Mouse (Mus musculus): ENCODE data around the gene Smarca4. TPM values are rescaled to one million over a fixed set of nuclear protein-coding genes. Genes with fewer than 3 reads are reported as not detected.

Gene Smarca4
- polyA plus RNA-seq, 1 experiment: 37.7 TPM

DNA sequence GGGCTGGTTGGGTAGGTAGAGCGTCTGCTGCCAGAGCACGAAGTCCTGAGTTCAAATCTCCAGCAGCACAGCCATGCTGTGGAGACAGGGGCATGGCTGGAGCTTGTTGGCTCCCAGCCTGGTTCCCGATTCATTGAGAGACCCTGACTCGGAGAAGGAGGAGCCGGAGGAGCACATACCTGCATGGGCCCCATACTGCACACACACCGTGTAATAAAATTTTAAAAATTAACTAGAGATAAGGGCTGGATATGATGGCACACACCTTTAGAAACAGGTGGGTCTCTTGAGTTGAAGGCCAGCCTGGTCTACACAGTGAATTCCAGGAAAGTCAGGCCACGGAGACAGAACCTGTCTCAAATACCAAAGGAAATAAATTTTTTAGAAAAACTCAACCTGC is 118.0 kb downstream of the Smarca4 start:
- Histone ChIP-seq H3K4me1 (ENCODE audit: control insufficient read depth, insufficient read depth, low read length) (peaks cover 7% of the 10 kb centered on the region), H3K4me3 (replicated peaks; ENCODE audit: extremely low read depth, low read depth, low read length) (no peak overlapping the region)
- no peak for TF ChIP-seq CTCF (IDR thresholded peaks at IDR 0.05; ENCODE audit: insufficient read depth, low read length)
- no peak for TF ChIP-seq POLR2A (IDR thresholded peaks at IDR 0.05; ENCODE audit: borderline replicate concordance, extremely low read depth, low read depth, low read length)
- DNase-seq: no peak
- WGBS: 95% methylated on average over 7 of the region's 7 CpGs

DNA sequence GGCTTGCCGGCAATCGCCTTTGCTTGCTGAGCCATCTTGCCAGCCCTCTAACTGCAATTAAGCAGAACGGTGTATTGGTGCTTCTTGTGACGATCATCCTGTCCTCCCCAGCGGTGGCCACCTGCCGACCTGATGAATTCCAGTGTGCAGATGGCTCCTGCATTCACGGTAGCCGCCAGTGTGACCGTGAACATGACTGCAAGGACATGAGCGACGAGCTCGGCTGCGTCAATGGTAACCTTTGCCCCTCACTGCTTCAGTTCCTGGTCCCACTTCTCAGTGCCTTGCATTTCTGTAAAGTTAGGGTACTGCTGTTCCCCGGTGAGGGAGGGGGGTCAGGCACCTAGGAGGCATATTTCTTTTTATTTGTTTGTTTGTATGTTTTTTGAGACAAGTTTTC is 119.2 kb downstream of the Smarca4 start:
- no peak for TF ChIP-seq CTCF (IDR thresholded peaks at IDR 0.05; ENCODE audit: insufficient read depth, low read length)
- no peak for TF ChIP-seq POLR2A (IDR thresholded peaks at IDR 0.05; ENCODE audit: borderline replicate concordance, extremely low read depth, low read depth, low read length)
- no peak overlapping the region for H3K4me3 ChIP-seq (replicated peaks; ENCODE audit: extremely low read depth, low read depth, low read length)
- WGBS: 92% methylated on average over 14 of the region's 14 CpGs
- peaks cover 7% of the 10 kb centered on the region for H3K4me1 ChIP-seq (ENCODE audit: control insufficient read depth, insufficient read depth, low read length)
- no peak for DNase-seq

DNA sequence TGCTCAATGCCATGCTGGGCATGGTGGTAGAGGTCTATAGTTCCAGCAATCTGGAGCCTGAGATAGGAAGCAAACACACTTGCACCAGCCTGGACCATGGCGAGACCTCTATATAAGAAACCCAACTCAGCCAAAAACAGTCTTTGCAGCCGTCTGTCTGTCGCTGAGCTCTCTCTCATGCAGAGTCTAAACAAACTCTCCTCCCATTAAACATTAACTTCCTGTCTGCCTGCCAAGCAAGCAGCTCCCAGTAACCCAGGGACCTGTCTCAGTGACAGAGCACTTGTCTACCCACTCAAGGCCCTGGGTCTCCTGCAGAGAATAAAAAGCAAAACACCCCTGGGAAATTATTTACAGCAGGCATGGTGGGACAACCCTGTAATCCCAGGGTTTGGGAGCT is 120.6 kb downstream of the Smarca4 start:
- 23% methylated on average over 3 of the region's 3 CpGs for WGBS
- no peak for DNase-seq
- Histone ChIP-seq H3K4me1 (ENCODE audit: control insufficient read depth, insufficient read depth, low read length) (peaks cover 7% of the 10 kb centered on the region), H3K4me3 (replicated peaks; ENCODE audit: extremely low read depth, low read depth, low read length) (no peak overlapping the region)
- TF ChIP-seq CTCF (IDR thresholded peaks at IDR 0.05; ENCODE audit: insufficient read depth, low read length) (no peak), POLR2A (IDR thresholded peaks at IDR 0.05; ENCODE audit: borderline replicate concordance, extremely low read depth, low read depth, low read length) (no peak)

DNA sequence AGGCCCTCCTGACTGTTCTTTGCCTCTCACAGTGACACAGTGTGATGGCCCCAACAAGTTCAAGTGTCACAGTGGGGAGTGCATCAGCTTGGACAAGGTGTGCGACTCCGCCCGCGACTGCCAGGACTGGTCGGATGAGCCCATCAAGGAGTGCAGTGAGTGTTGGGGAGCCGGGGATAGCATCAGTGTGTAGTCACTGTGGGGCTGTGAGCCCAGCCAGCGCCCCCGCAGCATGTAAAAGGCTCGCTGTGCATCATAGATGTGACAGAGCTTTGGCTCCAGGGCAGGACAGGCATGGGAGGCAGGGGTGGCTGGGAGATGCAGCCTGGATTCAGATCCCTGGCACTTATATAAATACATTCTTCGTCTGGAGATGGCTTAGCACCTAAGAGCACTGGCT is 121.2 kb downstream of the Smarca4 start:
- Histone ChIP-seq H3K4me3 (replicated peaks; ENCODE audit: extremely low read depth, low read depth, low read length) (no peak overlapping the region), H3K4me1 (ENCODE audit: control insufficient read depth, insufficient read depth, low read length) (peaks cover 7% of the 10 kb centered on the region)
- WGBS: 82% methylated on average over 10 of the region's 10 CpGs
- DNase-seq: no peak
- TF ChIP-seq CTCF (IDR thresholded peaks at IDR 0.05; ENCODE audit: insufficient read depth, low read length) (no peak), POLR2A (IDR thresholded peaks at IDR 0.05; ENCODE audit: borderline replicate concordance, extremely low read depth, low read depth, low read length) (no peak)

DNA sequence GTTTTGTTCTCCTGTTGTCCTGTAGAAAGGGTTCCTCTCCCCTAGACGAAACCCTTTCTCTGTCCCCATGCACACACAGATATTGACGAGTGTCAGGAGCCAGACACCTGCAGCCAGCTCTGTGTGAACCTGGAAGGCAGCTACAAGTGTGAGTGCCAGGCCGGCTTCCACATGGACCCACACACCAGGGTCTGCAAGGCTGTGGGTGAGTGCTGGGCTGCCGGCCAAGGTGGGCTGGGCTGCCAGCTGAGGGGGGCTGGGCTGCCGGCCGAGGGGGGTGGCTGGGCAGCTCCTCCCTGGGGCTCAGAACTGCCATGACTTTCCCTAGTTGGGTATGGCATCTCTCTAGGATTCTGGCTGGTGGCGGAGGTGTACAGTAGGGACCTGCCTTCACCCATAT is 122.8 kb downstream of the Smarca4 start:
- no peak for DNase-seq
- no peak overlapping the region for H3K4me3 ChIP-seq (replicated peaks; ENCODE audit: extremely low read depth, low read depth, low read length)
- H3K4me1 ChIP-seq (ENCODE audit: control insufficient read depth, insufficient read depth, low read length): peaks cover 7% of the 10 kb centered on the region
- TF ChIP-seq CTCF (IDR thresholded peaks at IDR 0.05; ENCODE audit: insufficient read depth, low read length) (no peak), POLR2A (IDR thresholded peaks at IDR 0.05; ENCODE audit: borderline replicate concordance, extremely low read depth, low read depth, low read length) (no peak)
- 85% methylated on average over 7 of the region's 7 CpGs for WGBS

DNA sequence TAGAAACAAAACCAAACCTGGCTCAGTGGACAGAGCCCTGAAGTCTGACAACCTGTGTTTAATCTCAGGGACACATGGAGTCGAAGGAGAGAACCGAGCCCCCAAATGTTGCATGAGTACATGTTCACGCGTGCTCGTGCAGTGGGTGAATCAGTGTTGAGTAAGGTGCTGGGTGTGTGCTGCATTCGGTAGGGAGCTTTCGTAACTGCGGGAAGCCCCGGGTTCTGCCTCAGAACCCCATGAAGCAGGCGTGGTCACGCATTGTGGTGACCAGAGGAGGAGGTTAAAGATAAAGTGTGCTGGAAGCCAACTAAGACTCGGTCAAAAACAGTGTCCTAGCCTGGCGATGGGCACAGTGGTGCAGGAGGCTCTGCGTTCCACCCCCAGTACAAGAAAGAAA is 124.5 kb downstream of the Smarca4 start:
- H3K4me1 ChIP-seq (ENCODE audit: control insufficient read depth, insufficient read depth, low read length): peaks cover 7% of the 10 kb centered on the region
- no peak overlapping the region for H3K4me3 ChIP-seq (replicated peaks; ENCODE audit: extremely low read depth, low read depth, low read length)
- DNase-seq: no peak
- TF ChIP-seq CTCF (IDR thresholded peaks at IDR 0.05; ENCODE audit: insufficient read depth, low read length) (no peak), POLR2A (IDR thresholded peaks at IDR 0.05; ENCODE audit: borderline replicate concordance, extremely low read depth, low read depth, low read length) (no peak)
- WGBS: 93% methylated on average over 14 of the region's 14 CpGs

DNA sequence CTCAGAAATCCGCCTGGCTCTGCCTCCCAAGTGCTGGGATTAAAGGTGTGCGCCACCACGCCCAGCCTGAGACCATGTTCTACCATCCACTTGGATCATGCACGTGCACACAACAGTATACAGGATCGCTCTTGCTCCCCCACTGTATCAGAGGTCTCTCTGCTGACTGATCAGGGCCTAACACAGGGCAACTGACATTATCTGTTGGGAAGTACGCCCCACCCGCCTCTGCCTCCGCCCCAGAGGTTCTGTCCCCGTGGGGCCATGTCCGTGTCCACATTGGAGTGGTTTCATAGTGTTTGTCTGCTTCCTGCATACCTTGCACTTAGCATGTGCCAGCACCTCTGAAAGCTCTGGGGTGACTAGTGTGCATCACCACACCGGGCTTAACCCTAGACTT is 125.5 kb downstream of the Smarca4 start:
- DNase-seq: no peak

DNA sequence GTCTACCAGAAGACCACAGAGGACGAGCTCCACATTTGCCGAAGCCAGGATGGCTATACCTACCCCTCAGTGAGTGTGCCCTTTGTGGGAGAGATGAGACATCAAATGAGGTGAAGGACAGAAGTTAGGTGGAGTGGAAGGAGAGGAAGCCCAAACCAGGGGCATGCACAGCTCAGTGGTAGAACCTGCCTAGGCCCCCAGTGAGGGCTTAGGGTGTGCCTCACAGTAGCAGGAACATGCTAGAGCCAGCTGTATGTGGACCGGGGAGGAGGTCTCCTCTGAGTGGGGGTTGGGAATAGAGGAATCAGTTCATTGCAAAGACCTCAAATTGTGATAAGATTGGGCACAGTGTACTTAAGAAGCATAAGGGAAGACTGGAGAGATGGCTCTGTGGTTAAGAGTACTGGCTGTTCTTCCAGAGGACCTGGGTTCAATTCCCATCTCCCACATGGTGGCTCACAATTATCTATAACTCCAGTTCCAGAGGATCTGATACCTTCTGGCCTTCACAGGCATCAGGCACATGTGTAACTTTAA is 131.3 kb downstream of the Smarca4 start:
- 92% methylated on average over 3 of the region's 3 CpGs for WGBS

More for the DNA sequence above, 125.5 kb downstream of the Smarca4 start:
- WGBS: 92% methylated on average over 11 of the region's 11 CpGs
- no peak overlapping the region for H3K4me3 ChIP-seq (replicated peaks; ENCODE audit: extremely low read depth, low read depth, low read length)
- TF ChIP-seq POLR2A (IDR thresholded peaks at IDR 0.05; ENCODE audit: borderline replicate concordance, extremely low read depth, low read depth, low read length): no peak
- TF ChIP-seq CTCF (IDR thresholded peaks at IDR 0.05; ENCODE audit: insufficient read depth, low read length): no peak
- peaks cover 3% of the 10 kb centered on the region for H3K4me1 ChIP-seq (ENCODE audit: control insufficient read depth, insufficient read depth, low read length)

DNA sequence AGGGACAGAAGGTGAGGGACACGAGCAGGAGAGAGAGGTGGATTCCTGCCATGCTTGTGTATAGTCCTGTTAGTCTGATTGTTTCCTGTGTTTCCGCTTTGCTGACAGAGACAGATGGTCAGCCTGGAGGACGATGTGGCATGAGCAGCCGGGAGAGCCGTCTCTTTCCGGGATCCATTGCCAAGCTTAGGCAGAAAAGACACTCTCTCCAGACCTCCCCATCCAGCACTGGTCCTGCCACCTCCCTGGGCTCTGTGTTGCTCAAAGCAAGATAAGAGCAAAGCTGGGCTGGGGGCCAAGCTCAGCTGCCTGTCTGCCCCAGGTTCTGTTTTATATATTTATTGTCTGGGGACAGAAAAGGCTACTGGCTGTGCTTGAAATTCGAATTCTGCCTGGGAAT is 132.1 kb downstream of the Smarca4 start:
- Histone ChIP-seq H3K4me3 (replicated peaks; ENCODE audit: extremely low read depth, low read depth, low read length) (no peak overlapping the region), H3K4me1 (ENCODE audit: control insufficient read depth, insufficient read depth, low read length) (peaks cover 13% of the 10 kb centered on the region)
- no peak for TF ChIP-seq POLR2A (IDR thresholded peaks at IDR 0.05; ENCODE audit: borderline replicate concordance, extremely low read depth, low read depth, low read length)
- no peak for TF ChIP-seq CTCF (IDR thresholded peaks at IDR 0.05; ENCODE audit: insufficient read depth, low read length)
- WGBS: 20% methylated on average over 7 of the region's 7 CpGs
- DNase-seq: no peak

More for the DNA sequence above, 131.3 kb downstream of the Smarca4 start:
- TF ChIP-seq CTCF (IDR thresholded peaks at IDR 0.05; ENCODE audit: insufficient read depth, low read length): no peak
- TF ChIP-seq POLR2A (IDR thresholded peaks at IDR 0.05; ENCODE audit: borderline replicate concordance, extremely low read depth, low read depth, low read length): no peak
- Histone ChIP-seq H3K4me3 (replicated peaks; ENCODE audit: extremely low read depth, low read depth, low read length) (no peak overlapping the region), H3K4me1 (ENCODE audit: control insufficient read depth, insufficient read depth, low read length) (peaks cover 9% of the 10 kb centered on the region)
- no peak for DNase-seq

DNA sequence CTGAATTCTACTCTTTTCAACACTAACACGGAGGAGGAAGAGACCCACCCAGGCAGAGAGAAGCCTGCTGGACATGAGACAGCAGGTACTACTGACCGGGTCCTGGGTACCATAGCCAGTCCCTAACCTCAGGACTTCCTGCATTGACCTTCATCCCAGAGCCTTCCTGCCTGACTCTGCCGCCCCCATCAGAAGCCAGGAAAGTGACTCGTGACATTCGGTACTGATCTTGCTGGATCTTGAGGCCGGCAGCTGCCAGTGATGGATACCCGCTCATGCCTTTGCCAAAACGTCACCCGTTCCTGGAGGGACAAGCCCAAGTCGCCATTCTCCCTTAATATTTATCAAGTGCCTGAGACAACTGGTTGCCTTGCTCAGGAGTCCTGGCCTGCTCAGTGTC is 132.5 kb downstream of the Smarca4 start:
- H3K4me3 ChIP-seq (replicated peaks; ENCODE audit: extremely low read depth, low read depth, low read length): no peak overlapping the region
- DNase-seq: no peak
- peaks cover 14% of the 10 kb centered on the region for H3K4me1 ChIP-seq (ENCODE audit: control insufficient read depth, insufficient read depth, low read length)
- TF ChIP-seq CTCF (IDR thresholded peaks at IDR 0.05; ENCODE audit: insufficient read depth, low read length) (no peak), POLR2A (IDR thresholded peaks at IDR 0.05; ENCODE audit: borderline replicate concordance, extremely low read depth, low read depth, low read length) (no peak)
- 56% methylated on average over 10 of the region's 10 CpGs for WGBS
